Mouse (Mus musculus) hindbrain, embryonic 14.5 days (tissue): ENCODE data around the gene Pgf. TPM values are rescaled to one million over a fixed set of nuclear protein-coding genes. Genes with fewer than 3 reads are reported as not detected.

Source experiments
- ATAC-seq: fragments of 200-750 bp; cut with Nextera tagmentation; 2 replicates; pipeline ENCODE4 v1.8.0; 2017; ENCODE audit warnings: moderate number of reproducible peaks, mild to moderate bottlenecking, moderate TSS enrichment, moderate library complexity; ENCODE audit not compliant: low FRiP score
- DNase-seq: peaks from one replicate; pipeline ENCODE4 v3.0.0-alpha.2; 2015; ENCODE audit warnings: low spot score
- H3K27ac ChIP-seq: fragments of 300-500 bp; sonication (generic); 2 replicates; pipeline ENCODE4 v1.5.1; 2014; ENCODE audit warnings: mild to moderate bottlenecking, moderate library complexity
- H3K27me3 ChIP-seq: fragments of 300-500 bp; sonication (generic); 2 replicates; pipeline ENCODE4 v1.6.1; 2014; ENCODE audit warnings: mild to moderate bottlenecking, low read length, mixed read lengths; ENCODE audit not compliant: control insufficient read depth, insufficient read depth
- H3K36me3 ChIP-seq: fragments of 300-500 bp; sonication (generic); replicated peaks from 2 replicates; pipeline ENCODE4 v1.6.1; 2014; ENCODE audit not compliant: control insufficient read depth, insufficient read depth
- H3K4me1 ChIP-seq: fragments of 300-500 bp; sonication (generic); replicated peaks from 2 replicates; pipeline ENCODE4 v1.6.1; 2014; ENCODE audit warnings: antibody characterized with exemption, low read length, mixed read lengths; ENCODE audit not compliant: control insufficient read depth, insufficient read depth
- H3K4me2 ChIP-seq: fragments of 300-500 bp; sonication (generic); replicated peaks from 2 replicates; pipeline ENCODE4 v1.6.1; 2014; ENCODE audit warnings: mild to moderate bottlenecking, moderate library complexity
- H3K4me3 ChIP-seq: fragments of 300-500 bp; sonication (generic); replicated peaks from 2 replicates; pipeline ENCODE4 v1.5.1; 2014; ENCODE audit warnings: mild to moderate bottlenecking, low read length
- H3K9ac ChIP-seq: fragments of 300-500 bp; sonication (generic); 2 replicates; pipeline ENCODE4 v1.6.1; 2014
- H3K9me3 ChIP-seq: fragments of 300-500 bp; sonication (generic); 2 replicates; pipeline ENCODE4 v1.6.1; 2016; ENCODE audit warnings: low read length; ENCODE audit not compliant: control insufficient read depth
- WGBS: fragments of 180-500 bp; shearing (Covaris S2); extraction: QIAGEN DNeasy Blood & Tissue Kit; methylation state at CpG from one replicate; pipeline ENCODE4 v1.1.7; 2014; 5-methylcytosine and 5-hydroxymethylcytosine counted together
- polyA plus RNA-seq: library from polyadenylated mRNA; unstranded; fragments of >200 nt; fragmentation: Nextera tagmentation; extraction: Ambion mirVana; gene quantifications from 2 replicates; pipeline ENCODE4 v1.2.1, GENCODE M21; 2014

Gene Pgf
- polyA plus RNA-seq, 1 experiment from 2014 or later = 8.3 TPM

GRCm38 (mm10) chr12:85194623-85195018 is 17.0 kb upstream of the Pgf start:
- no peaks in the 10 kb centered on the region for H3K36me3 ChIP-seq
- H3K27ac ChIP-seq = no peak overlapping the region
- H3K4me3 ChIP-seq = no peak overlapping the region
- no peak overlapping the region for H3K4me2 ChIP-seq
- peak; percentile 77 for DNase-seq
- H3K9ac ChIP-seq = no peak overlapping the region
- peak; percentile 61; the same call in 1 of the 2 replicates for ATAC-seq
- WGBS = 49% methylated on average over 4 of the region's 4 CpGs
- H3K9me3 ChIP-seq = no peaks in the 10 kb centered on the region
- H3K4me1 ChIP-seq = 0 out of 2 replicates have a peak, but pooled peaks cover 8% of the 10 kb centered on the region
- no peaks in the 10 kb centered on the region for H3K27me3 ChIP-seq

GRCm38 (mm10) chr12:85193923-85194622 is 16.5 kb upstream of the Pgf start:
- H3K9me3 ChIP-seq = no peaks in the 10 kb centered on the region
- H3K9ac ChIP-seq = no peak overlapping the region
- 0 out of 2 replicates have a peak, but pooled peaks cover 8% of the 10 kb centered on the region for H3K4me1 ChIP-seq
- 83% methylated on average over 11 of the region's 11 CpGs for WGBS
- no peak for DNase-seq
- H3K36me3 ChIP-seq = no peaks in the 10 kb centered on the region
- H3K27me3 ChIP-seq = no peaks in the 10 kb centered on the region
- H3K4me3 ChIP-seq = no peak overlapping the region
- H3K27ac ChIP-seq = no peak overlapping the region
- no peak overlapping the region for H3K4me2 ChIP-seq
- ATAC-seq = peak; percentile 47; the same call in 1 of the 2 replicates

- DNase-seq (no peak), ATAC-seq (no peak)
- no peaks in the 10 kb centered on the region for H3K27me3 ChIP-seq
- 83% methylated on average over 10 of the region's 10 CpGs for WGBS
- H3K4me2 ChIP-seq = no peak overlapping the region
- H3K27ac ChIP-seq = no peak overlapping the region
- no peak overlapping the region for H3K9ac ChIP-seq
- H3K4me3 ChIP-seq = no peak overlapping the region
- H3K9me3 ChIP-seq = no peaks in the 10 kb centered on the region
- H3K4me1 ChIP-seq = 0 out of 2 replicates have a peak, but pooled peaks cover 8% of the 10 kb centered on the region
- H3K36me3 ChIP-seq = no peaks in the 10 kb centered on the region
These were observed 15.6 kb upstream of the Pgf start for GRCm38 (mm10) chr12:85193146-85193545.

- 31% methylated on average over 19 of the region's 19 CpGs for WGBS
- no peak for DNase-seq
- H3K4me2 ChIP-seq = no peak overlapping the region
- H3K4me3 ChIP-seq = no peak overlapping the region
- no peaks in the 10 kb centered on the region for H3K9me3 ChIP-seq
- no peak overlapping the region for H3K9ac ChIP-seq
- 0 out of 2 replicates have a peak, but pooled peaks cover 8% of the 10 kb centered on the region for H3K4me1 ChIP-seq
- ATAC-seq = no peak
- no peak overlapping the region for H3K27ac ChIP-seq
- H3K36me3 ChIP-seq = no peaks in the 10 kb centered on the region
- no peaks in the 10 kb centered on the region for H3K27me3 ChIP-seq
These were observed 15.0 kb upstream of the Pgf start for GRCm38 (mm10) chr12:85192461-85193108.

GRCm38 (mm10) chr12:85190290-85190689 is 12.7 kb upstream of the Pgf start:
- no peak overlapping the region for H3K9ac ChIP-seq
- H3K9me3 ChIP-seq = no peaks in the 10 kb centered on the region
- no peak overlapping the region for H3K4me2 ChIP-seq
- 81% methylated on average over 7 of the region's 7 CpGs for WGBS
- H3K4me1 ChIP-seq = 0 out of 2 replicates have a peak, but pooled peaks cover 8% of the 10 kb centered on the region
- H3K27ac ChIP-seq = no peak overlapping the region
- no peak overlapping the region for H3K4me3 ChIP-seq
- DNase-seq = no peak
- no peaks in the 10 kb centered on the region for H3K36me3 ChIP-seq
- no peak for ATAC-seq
- no peaks in the 10 kb centered on the region; the same call in 1 of the 2 replicates for H3K27me3 ChIP-seq

DNA sequence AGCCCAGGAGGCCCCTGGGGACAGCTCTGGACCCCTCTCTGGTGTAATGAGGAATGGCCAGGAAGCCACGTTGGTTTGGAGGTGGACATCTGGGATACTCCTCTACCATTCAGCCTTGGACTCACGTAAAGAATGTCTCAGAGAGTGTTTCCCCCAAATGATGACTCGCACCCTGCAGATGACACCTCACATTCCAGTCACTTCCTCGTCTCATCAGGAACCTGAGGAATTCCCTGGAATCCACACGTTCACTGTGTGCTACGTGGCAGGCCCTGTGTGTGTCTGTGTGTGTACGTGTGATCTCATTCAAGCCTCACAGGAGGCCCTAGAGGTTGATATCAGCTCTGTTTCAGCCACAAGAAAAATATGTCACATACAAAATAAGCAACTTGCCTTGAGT is 8.8 kb upstream of the Pgf start:
- Histone ChIP-seq H3K4me3 (no peak overlapping the region), H3K9me3 (no peaks in the 10 kb centered on the region), H3K27ac (no peak overlapping the region), H3K36me3 (no peaks in the 10 kb centered on the region), H3K4me2 (no peak overlapping the region), H3K27me3 (no peaks in the 10 kb centered on the region; the same call in 1 of the 2 replicates), H3K4me1 (peaks cover 16% of the 10 kb centered on the region), H3K9ac (no peak overlapping the region)
- ATAC-seq = no peak
- DNase-seq = no peak
- 84% methylated on average over 7 of the region's 7 CpGs for WGBS

DNA sequence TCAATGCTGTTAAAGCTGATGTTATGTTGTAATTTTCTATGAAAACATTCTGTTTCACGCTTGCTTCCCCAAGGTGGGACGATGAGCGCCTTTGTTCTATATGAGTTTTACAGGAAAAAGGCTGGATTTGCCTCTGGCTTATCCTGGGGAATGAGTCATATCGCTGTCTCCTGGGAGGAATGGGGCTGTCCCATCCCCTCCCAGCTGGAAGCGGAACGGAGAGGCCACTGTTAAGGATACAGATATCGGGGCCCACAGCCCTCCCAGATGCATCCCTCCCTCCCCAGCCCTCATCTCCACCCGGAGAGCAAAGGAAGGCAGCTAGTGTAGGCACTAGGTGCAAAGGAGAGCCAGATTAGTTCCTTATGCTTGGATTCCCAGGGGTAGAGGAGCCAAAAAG is 8.2 kb upstream of the Pgf start:
- no peak for DNase-seq
- Histone ChIP-seq H3K27me3 (no peaks in the 10 kb centered on the region; the same call in 1 of the 2 replicates), H3K9me3 (no peaks in the 10 kb centered on the region), H3K4me3 (no peak overlapping the region), H3K4me1 (peaks cover 16% of the 10 kb centered on the region), H3K27ac (no peak overlapping the region), H3K4me2 (no peak overlapping the region), H3K36me3 (no peaks in the 10 kb centered on the region), H3K9ac (no peak overlapping the region)
- WGBS = 65% methylated on average over 8 of the region's 8 CpGs
- ATAC-seq = no peak

DNA sequence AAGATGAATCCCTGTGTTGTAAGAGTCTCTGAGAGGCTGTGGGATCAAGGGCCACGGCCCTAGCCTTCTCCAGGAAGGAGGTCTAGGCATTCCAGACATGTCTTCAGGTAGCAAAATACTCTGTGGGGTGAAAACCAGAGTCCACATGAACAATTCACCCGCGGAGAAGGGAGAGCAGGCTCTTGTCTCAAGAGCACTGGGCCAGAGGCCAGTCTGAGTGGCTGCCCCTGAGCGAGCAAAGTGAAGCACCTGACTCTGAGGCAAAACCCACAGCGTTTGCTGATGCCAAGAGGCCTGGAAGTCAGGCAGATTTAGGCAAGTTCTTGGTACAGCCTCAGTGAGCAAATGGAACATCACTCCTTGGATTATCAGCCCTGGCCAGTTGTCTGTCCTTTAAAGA is 6.5 kb upstream of the Pgf start:
- Histone ChIP-seq H3K36me3 (no peaks in the 10 kb centered on the region), H3K4me3 (no peak overlapping the region), H3K27ac (no peak overlapping the region), H3K27me3 (no peaks in the 10 kb centered on the region; the same call in 1 of the 2 replicates), H3K9me3 (no peaks in the 10 kb centered on the region), H3K4me2 (no peak overlapping the region), H3K9ac (no peak overlapping the region), H3K4me1 (peaks cover 16% of the 10 kb centered on the region)
- WGBS = 73% methylated on average over 5 of the region's 5 CpGs
- ATAC-seq (no peak), DNase-seq (no peak)

GRCm38 (mm10) chr12:85182898-85183297 is 5.3 kb upstream of the Pgf start:
- no peaks in the 10 kb centered on the region for H3K36me3 ChIP-seq
- peaks cover 16% of the 10 kb centered on the region for H3K4me1 ChIP-seq
- H3K4me2 ChIP-seq = no peak overlapping the region
- no peak overlapping the region for H3K27ac ChIP-seq
- WGBS = 67% methylated on average over 5 of the region's 5 CpGs
- H3K27me3 ChIP-seq = peaks cover 9% of the 10 kb centered on the region
- ATAC-seq (no peak), DNase-seq (no peak)
- H3K4me3 ChIP-seq = no peak overlapping the region
- no peak overlapping the region for H3K9ac ChIP-seq
- H3K9me3 ChIP-seq = no peaks in the 10 kb centered on the region
